Mouse (Mus musculus) ES-E14 (cell line): ENCODE data around the gene Lrrd1. TPM values are rescaled to one million over a fixed set of nuclear protein-coding genes. Genes with fewer than 3 reads are reported as not detected.
A peak's percentile ranks its signal among the peaks of the same experiment; 100 is the strongest.

ENCODE experiments used
- DNase-seq: peaks from one replicate; pipeline ENCODE4 v3.0.0-alpha.2; 2013; ENCODE audit warnings: low read depth, low spot score
- H3K27ac ChIP-seq: 2 replicates; pipeline ENCODE4 v1.5.1; 2012; ENCODE audit warnings: low read depth, mild to moderate bottlenecking, low read length, moderate library complexity, mixed read lengths; ENCODE audit not compliant: poor library complexity, insufficient read depth, severe bottlenecking
- H3K36me3 ChIP-seq: 2 replicates; pipeline ENCODE4 v1.6.1; 2012; ENCODE audit warnings: mild to moderate bottlenecking, low read length, moderate library complexity, mixed read lengths; ENCODE audit not compliant: control insufficient read depth, poor library complexity, insufficient read depth, severe bottlenecking
- H3K4me1 ChIP-seq, 2 experiments: fragments of 150-350 bp in 1 of 2; sonication (generic) in 1 of 2; 2 replicates each; pipeline ENCODE4 v1.6.1; 2012; ENCODE audit warnings: low read length in 2 of 2, mild to moderate bottlenecking in 1 of 2, mixed read lengths in 1 of 2; ENCODE audit not compliant: control insufficient read depth in 2 of 2, insufficient read depth in 2 of 2, poor library complexity in 1 of 2
- H3K4me3 ChIP-seq, 2 experiments: fragments of 150-350 bp in 1 of 2; sonication (generic) in 1 of 2; 2 replicates each; pipeline ENCODE4 v1.5.1; 2012; ENCODE audit warnings: low read length in 2 of 2, low read depth in 1 of 2, mild to moderate bottlenecking in 1 of 2, mixed read lengths in 1 of 2; ENCODE audit not compliant: insufficient read depth in 1 of 2, poor library complexity in 1 of 2, severe bottlenecking in 1 of 2
- H3K9ac ChIP-seq: 2 replicates; pipeline ENCODE4 v1.6.1; 2012; ENCODE audit warnings: low read depth, mild to moderate bottlenecking, low read length, mixed read lengths; ENCODE audit not compliant: poor library complexity, insufficient read depth, severe bottlenecking
- H3K9me3 ChIP-seq: fragments of 150-350 bp; sonication (generic); 2 replicates; pipeline ENCODE4 v1.6.1; 2012; ENCODE audit warnings: low read depth, mild to moderate bottlenecking, low read length; ENCODE audit not compliant: control insufficient read depth, insufficient read depth
- CHD2 ChIP-seq: IDR thresholded peaks from 2 replicates; pipeline ENCODE4 v1.6.1; 2014; ENCODE audit warnings: mild to moderate bottlenecking, low read depth, low read length, inconsistent platforms
- HCFC1 ChIP-seq: IDR thresholded peaks from 2 replicates; pipeline ENCODE4 v1.6.1; 2012; ENCODE audit warnings: low read length, inconsistent platforms, borderline replicate concordance; ENCODE audit not compliant: insufficient read depth
- MAFK ChIP-seq: IDR thresholded peaks from 2 replicates; pipeline ENCODE4 v1.6.1; 2014; ENCODE audit warnings: mild to moderate bottlenecking, low read depth, low read length, inconsistent platforms; ENCODE audit not compliant: insufficient read depth
- ZC3H11A ChIP-seq: IDR thresholded peaks from 2 replicates; pipeline ENCODE4 v1.6.1; 2012; ENCODE audit warnings: low read depth, mild to moderate bottlenecking, inconsistent platforms, low read length, borderline replicate concordance
- ZNF384 ChIP-seq: IDR thresholded peaks from 2 replicates; pipeline ENCODE4 v1.6.1; 2012; ENCODE audit warnings: low read depth, low read length, inconsistent platforms
- in situ Hi-C, 2 experiments: fragments of 600-800 bp; cut with MboI; formaldehyde crosslinking; loops; one replicate each; pipeline ENCODE4 v1.15.1; 2025; ENCODE audit warnings: low sequenced_read_pairs in 2 of 2, inconsistent platforms in 1 of 2; ENCODE audit not compliant: unreplicated experiment in 2 of 2
- total RNA-seq: library from RNA; depleted of rRNA; stranded (reverse); fragments of 300-350 nt; gene quantifications from 2 replicates; pipeline ENCODE4 v1.2.3, GENCODE M21; 2012

The Lrrd1 gene
- total RNA-seq, 1 experiment: 0.09 TPM

- H3K27ac ChIP-seq: no peak overlapping the region
- in situ Hi-C loops: no loop called here
- H3K4me1 ChIP-seq: peaks cover 0 to 7% of the 10 kb centered on the region in 2 experiments; a peak in 2 of 4 replicates
- H3K9ac ChIP-seq: peak overlapping the region; percentile 78
- TF ChIP-seq HCFC1 (no peak), MAFK (no peak), ZC3H11A (no peak), ZNF384 (no peak), CHD2 (no peak)
- H3K36me3 ChIP-seq: no peaks in the 10 kb centered on the region
- no peak for DNase-seq
- no peaks in the 10 kb centered on the region for H3K9me3 ChIP-seq
- H3K4me3 ChIP-seq: peak overlapping the region; percentile 80 to 98
Measured at GRCm38 (mm10) chr5:3801672-3802432, 43.1 kb upstream of the Lrrd1 start.

GRCm38 (mm10) chr5:3802433-3803291 is 42.3 kb upstream of the Lrrd1 start, which contains the start of the genes Ankib1 and Krit1:
Ankib1 (minus strand) TSS chr5:3802925.
Krit1 (plus strand) TSS chr5:3803184.
- Histone ChIP-seq H3K4me1 (peaks cover 0 to 7% of the 10 kb centered on the region in 2 experiments; a peak in 2 of 4 replicates), H3K9me3 (no peaks in the 10 kb centered on the region), H3K27ac (peak within 1 kb of the TSS; percentile 48), H3K4me3 (peak within 1 kb of the TSS; percentile 80 to 98), H3K36me3 (no peaks in the 10 kb centered on the region), H3K9ac (peak within 1 kb of the TSS; percentile 78)
- peak; percentile 76 for DNase-seq
- in situ Hi-C loops: no loop called here
- TF ChIP-seq HCFC1 (peak; percentile 66), CHD2 (peak; percentile 36; the same call in 1 of the 2 replicates), ZC3H11A (no peak)

GRCm38 (mm10) chr5:3803292-3804165 is 41.4 kb upstream of the Lrrd1 start:
- peak; percentile 45 for DNase-seq
- peak overlapping the region; percentile 48 for H3K27ac ChIP-seq
- in situ Hi-C loops: no loop called here
- peak overlapping the region; percentile 78 for H3K9ac ChIP-seq
- H3K4me1 ChIP-seq: peaks cover 0 to 7% of the 10 kb centered on the region in 2 experiments; a peak in 2 of 4 replicates
- H3K36me3 ChIP-seq: no peaks in the 10 kb centered on the region
- H3K4me3 ChIP-seq: peak overlapping the region; percentile 80 to 98
- TF ChIP-seq HCFC1 (peak; percentile 22), MAFK (no peak), CHD2 (no peak), ZNF384 (no peak), ZC3H11A (no peak)
- no peaks in the 10 kb centered on the region for H3K9me3 ChIP-seq

GRCm38 (mm10) chr5:3808472-3808871 is 36.5 kb upstream of the Lrrd1 start:
- no peaks in the 10 kb centered on the region; the same call in 1 of the 2 replicates for H3K36me3 ChIP-seq
- in situ Hi-C loops: no loop called here
- H3K9me3 ChIP-seq: no peaks in the 10 kb centered on the region
- no peak for DNase-seq
- no peak overlapping the region for H3K9ac ChIP-seq
- H3K4me1 ChIP-seq: peaks cover 0 to 2% of the 10 kb centered on the region in 2 experiments; a peak in 1 of 4 replicates
- H3K4me3 ChIP-seq: no peak overlapping the region
- TF ChIP-seq CHD2: no peak
- no peak overlapping the region for H3K27ac ChIP-seq
